Mouse (Mus musculus) brain, embryonic 14.5 days (tissue): Measurements from ENCODE around the gene Fkbp5.

Experiments used
- CTCF ChIP-seq: fragments of 200-500 bp; IDR thresholded peaks from 2 replicates; pipeline ENCODE4 v1.5.1; 2012; ENCODE audit warnings: inconsistent platforms, mild to moderate bottlenecking, moderate library complexity, borderline replicate concordance; ENCODE audit not compliant: insufficient read depth, insufficient read length; ENCODE audit errors: extremely low read depth
- POLR2A ChIP-seq: fragments of 200-500 bp; IDR thresholded peaks from 2 replicates; pipeline ENCODE4 v1.6.1; 2012; ENCODE audit warnings: mild to moderate bottlenecking, inconsistent platforms, borderline replicate concordance; ENCODE audit not compliant: poor library complexity, insufficient read depth, insufficient read length, severe bottlenecking; ENCODE audit errors: extremely low read depth

- TF ChIP-seq POLR2A (no peak), CTCF (no peak)
These were observed 89.7 kb downstream of the Fkbp5 start for GRCm38 (mm10) chr17:28427666-28428065.
